Mouse (Mus musculus): ENCODE measurements around the gene Tfb2m. TPM values are rescaled to one million over a fixed set of nuclear protein-coding genes. Genes with fewer than 3 reads are reported as not detected.
A peak's percentile ranks its signal among the peaks of the same experiment; 100 is the strongest.

Gene Tfb2m
- total RNA-seq (2021) = 10 to 100 TPM; 22.3 to 27.0 TPM
- long read RNA-seq, experiment 1, transcript Tfb2m-201 (8 exons, 2,449 nt) = major isoform, 16 of 24 reads
- long read RNA-seq, experiment 1, partial matches to known transcripts = 1 of 24 reads
- long read RNA-seq, experiment 1, other reads (novel, unspliced or antisense) = 7 of 24 reads
- long read RNA-seq, experiment 2, transcript Tfb2m-201 (8 exons, 2,449 nt) = major isoform, 17 of 25 reads
- long read RNA-seq, experiment 2, partial matches to known transcripts = 1 of 25 reads
- long read RNA-seq, experiment 2, other reads (novel, unspliced or antisense) = 7 of 25 reads

DNA sequence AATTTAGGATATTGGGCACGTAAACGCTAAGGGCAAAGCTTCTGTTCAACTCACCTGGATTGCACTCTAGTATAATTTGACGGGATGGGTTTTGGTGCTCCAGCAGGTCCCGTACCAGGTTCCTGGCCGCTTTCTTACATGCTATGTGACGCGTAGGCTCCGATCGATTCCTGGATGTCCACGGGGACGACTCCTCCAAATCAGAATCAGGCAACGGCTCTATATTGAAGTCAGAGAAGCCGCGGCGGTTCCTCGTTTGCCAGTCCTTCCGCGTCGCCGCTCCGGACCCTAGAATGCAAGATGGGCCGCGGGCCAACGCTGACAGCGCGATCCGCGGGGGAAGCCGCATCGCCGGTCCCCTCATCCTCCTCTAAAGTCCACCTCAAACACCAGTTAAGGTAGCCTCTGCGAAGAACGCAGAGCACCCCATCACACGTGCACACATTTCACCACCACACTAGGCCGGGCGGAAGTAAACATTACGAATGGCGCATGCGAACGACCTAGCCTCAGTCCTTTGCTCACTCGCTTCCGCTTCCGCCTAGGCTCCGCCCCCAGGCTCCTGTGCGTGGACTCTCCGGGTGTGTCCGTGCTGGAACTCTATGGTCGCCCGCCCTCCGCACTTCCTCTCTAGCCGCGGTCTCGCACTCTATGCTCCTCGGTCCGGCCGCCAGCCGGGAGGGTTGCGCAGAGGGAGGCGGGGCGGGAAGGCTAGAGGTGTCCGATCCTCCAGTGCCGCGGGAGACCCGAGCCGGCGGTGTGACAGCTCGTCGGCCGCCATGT, at the start of gene Tfb2m, which contains the start of gene Cnst:
TSS of gene Tfb2m (minus strand) at position 500 of the 783 bp plus-strand sequence.
TSS of gene Cnst (plus strand) at position 603 of the 783 bp plus-strand sequence.
- intact Hi-C loops (cut with DNase I) = loop anchor here (5.0 kb wide), 1 partner anchor 46 kb away; no protein-coding TSS in a partner anchor
- peak; percentile 97 to 98 for DNase-seq (ENCODE audit: low spot score in 2 of 2)

DNA sequence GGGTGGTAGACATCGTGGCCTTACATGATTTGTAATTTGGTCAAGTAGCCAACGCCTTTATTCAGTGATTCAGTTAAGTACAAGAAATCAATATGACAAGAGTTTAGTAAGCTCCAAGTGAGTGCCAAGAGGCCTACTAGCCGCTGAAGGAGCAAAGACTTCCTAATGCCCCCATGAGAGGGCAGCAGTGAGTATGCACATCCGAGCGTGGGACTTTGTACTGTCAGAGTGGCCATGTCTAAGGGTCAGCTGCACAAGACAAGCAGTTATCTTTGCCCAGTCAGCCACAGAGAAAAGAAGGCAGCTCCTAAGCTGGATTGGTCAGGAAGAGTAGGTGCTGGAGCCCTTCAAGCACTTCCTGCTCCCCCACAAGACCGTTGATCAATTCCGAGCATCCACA, 46.9 kb upstream of the Tfb2m start:
- intact Hi-C loops (cut with DNase I) = loop anchor here (5.0 kb wide), 1 partner anchor 46 kb away; the partner anchor contains the start of genes Cnst and Tfb2m
- DNase-seq (ENCODE audit: low spot score in 2 of 2) = no peak

DNA sequence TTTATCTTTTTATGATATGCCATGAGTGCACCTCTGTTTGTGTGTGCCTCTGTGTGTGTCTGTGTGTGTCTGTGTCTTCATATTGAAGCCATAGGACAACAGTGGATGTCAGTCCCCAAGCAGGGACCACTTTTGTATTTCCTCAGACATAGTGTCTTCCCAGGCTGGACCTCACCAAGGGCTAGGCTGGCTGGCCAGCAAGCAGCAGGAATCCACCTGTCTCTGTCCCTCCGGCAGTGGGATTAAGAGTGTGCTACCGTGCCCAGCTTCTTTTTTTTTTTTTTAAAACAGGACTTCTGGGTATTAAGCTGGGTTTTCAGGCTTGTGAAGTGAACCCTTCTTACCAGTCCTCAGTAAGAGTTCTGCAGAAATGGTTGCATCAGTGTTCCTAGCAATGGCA, 46.1 kb upstream of the Tfb2m start:
- no peak for DNase-seq (ENCODE audit: low spot score in 2 of 2)
- intact Hi-C loops (cut with DNase I) = loop anchor here (5.0 kb wide), 1 partner anchor 45 kb away; the partner anchor contains the start of genes Cnst and Tfb2m

DNA sequence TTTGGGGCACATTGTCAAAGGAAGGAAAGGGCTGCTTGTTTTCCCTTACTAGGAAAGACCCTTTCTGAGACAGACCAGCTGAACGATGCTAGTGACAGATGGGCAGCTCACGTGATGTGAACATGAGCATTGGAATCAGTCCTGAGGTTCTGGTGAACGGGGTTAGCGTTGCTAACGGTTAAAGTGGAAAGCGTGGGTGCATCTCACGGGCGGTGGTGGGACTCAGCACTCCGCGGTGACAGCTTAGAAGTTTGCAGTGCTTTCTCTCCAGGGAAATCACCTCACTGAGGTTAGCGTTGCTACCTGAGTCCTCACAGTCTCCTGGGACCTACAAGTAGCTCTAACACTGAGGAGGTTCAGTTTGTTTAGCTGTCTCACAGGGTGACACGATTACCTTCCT, 45.6 kb upstream of the Tfb2m start:
- intact Hi-C loops (cut with DNase I) = loop anchor here (5.0 kb wide), 1 partner anchor 44 kb away; the partner anchor contains the start of genes Cnst and Tfb2m
- peak; percentile 41 to 69 for DNase-seq (ENCODE audit: low spot score in 2 of 2)

DNA sequence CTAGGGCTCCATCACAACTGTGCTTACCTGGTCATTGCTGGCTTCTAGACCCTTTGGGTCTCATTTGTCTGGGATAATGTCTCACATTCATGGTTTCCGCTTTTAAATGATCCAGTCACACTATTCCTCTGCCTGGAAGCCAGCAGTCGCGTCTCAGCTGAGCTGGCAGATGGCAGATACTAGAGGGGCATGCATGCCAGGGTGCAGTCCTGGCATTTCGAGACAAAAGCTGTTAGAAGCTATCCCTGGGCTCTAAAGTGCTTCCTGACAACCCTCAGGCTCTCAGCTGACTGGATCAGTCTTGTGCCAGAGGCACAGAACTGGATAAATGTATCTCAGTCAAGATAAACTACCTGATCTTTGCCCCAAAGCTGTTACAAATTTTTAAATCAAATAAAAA, 42.2 kb upstream of the Tfb2m start:
- no peak for DNase-seq (ENCODE audit: low spot score in 2 of 2)
- intact Hi-C loops (cut with DNase I) = no loop called here

DNA sequence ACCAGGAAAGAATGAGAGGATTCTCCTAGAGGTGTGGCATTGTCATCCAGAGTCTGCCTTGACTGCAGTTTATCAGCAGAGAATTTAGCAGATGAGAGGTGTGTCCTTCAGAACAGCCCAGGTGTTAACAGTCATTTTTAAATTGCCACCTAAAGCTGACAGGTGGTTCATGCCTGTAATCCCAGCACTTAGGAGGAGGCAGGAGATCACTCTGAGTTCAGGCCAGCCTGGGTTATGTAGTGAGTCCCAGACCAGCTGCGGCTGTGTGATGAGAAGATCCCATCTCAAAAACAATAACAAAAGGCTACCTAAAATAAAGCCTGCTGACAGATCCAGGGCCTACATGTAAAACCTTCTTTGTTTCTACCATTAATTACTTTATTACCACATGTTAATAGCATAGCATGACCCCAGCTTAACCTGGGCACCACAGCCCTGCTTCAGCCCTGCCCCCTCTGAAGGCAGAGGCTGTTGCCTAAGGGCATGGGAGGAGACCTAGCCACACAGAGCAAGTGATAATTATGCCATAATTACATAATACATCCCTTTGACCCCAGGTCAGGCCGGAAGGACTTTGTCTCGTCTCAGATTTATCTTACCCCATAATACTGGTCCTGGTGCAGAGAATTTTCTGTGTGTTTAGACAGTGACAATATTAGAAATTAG, 40.5 kb upstream of the Tfb2m start:
- DNase-seq (ENCODE audit: low spot score in 2 of 2) = no peak
- intact Hi-C loops (cut with DNase I) = no loop called here

DNA sequence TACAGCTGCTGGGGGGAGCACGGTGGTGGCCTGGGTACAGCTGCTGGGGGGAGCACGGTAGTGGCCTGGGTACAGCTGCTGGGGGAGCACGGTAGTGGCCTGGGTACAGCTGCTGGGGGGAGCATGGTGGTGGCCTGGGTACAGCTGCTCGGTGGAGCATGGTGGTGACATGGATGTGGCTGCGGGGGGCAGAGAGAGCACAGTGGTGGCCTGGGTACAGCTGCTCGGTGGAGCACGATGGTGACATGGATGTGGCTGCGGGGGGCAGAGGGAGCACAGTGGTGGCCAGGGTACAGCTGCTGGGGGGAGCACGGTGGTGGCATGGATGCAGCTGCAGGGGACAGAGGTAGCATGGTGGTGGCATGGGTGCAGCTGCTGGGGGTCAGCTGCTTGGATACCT, 39.6 kb upstream of the Tfb2m start:
- intact Hi-C loops (cut with DNase I) = no loop called here

DNA sequence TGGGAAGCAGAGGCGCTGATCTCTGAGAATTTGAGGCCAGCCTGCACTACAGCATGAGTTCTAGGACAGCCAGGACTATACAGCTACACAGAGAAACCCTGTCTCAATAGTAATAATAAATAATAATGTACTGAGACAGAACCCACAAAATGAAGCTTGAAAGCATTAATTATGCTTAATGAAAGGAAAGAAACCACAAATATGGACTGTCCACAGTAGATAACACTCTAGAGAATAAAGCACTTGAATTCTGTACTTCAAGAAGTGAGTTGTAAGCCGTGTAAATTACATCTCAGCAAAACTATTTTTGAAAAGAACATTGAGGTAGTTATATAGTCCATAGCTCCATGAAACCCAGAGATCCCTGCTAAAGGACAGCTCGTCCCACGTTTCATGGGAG, 38.2 kb upstream of the Tfb2m start:
- intact Hi-C loops (cut with DNase I) = no loop called here
- DNase-seq (ENCODE audit: low spot score in 2 of 2) = no peak

More for the DNA sequence above, 39.6 kb upstream of the Tfb2m start:
- no peak for DNase-seq (ENCODE audit: low spot score in 2 of 2)

DNA sequence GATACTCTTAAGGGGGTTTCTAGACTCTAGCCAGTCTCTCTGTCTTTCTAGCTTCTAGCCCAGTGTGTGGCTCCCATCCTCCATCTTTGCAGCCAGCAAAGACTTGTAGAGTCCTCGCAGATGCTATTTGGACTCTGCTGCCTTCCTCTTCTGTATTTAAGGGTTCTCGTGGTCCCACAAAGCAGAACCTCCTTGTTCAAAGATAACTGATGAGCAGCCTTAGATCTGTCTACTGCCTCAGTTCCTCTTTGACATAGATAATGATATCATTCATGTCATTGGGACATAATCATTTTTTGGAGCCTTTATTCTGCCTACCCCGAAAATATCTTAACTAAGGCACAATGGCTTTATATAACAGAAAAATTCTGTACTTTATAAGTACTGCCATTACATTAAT, 37.0 kb upstream of the Tfb2m start:
- intact Hi-C loops (cut with DNase I) = no loop called here
- no peak for DNase-seq (ENCODE audit: low spot score in 2 of 2)

DNA sequence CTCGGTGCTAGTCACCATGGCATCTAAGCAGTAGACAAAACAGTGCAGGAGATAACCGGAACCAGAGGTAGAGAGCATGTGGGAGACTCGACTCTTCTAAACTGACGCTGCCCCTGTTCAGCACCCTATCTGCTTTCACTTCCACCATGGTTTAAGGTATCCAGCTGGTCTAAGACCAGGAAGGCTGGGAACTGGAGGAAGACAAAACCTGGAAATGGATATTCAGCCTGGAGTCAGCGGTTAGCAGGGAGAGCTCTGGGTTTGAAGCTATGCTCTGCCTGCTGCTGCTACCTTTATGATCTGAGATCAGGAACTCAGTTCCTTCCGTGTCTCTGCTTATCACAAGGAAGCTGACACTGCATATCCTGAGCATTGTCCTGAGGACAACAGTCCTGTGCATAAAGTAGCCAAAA, 36.0 kb upstream of the Tfb2m start:
- intact Hi-C loops (cut with DNase I) = no loop called here
- DNase-seq (ENCODE audit: low spot score in 2 of 2) = no peak

DNA sequence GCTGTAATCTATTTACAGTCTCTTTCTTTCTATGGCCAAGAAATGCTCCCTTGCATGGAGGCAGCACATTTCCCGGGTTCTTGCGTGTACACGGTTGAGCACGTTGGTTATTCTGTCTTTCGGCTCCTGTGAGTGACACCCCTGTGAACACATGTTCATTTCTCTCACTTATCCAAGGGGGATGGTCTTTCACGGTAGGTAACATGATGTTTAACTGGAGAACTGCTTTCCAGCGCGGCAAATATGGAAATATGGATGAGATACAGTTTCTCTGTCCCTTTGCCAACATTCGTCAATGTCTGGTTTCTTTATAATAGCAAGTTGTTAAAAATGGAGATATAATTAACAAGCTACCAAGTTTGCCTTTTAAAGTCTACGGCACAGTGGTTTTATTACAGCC, 35.4 kb upstream of the Tfb2m start:
- intact Hi-C loops (cut with DNase I) = no loop called here

DNA sequence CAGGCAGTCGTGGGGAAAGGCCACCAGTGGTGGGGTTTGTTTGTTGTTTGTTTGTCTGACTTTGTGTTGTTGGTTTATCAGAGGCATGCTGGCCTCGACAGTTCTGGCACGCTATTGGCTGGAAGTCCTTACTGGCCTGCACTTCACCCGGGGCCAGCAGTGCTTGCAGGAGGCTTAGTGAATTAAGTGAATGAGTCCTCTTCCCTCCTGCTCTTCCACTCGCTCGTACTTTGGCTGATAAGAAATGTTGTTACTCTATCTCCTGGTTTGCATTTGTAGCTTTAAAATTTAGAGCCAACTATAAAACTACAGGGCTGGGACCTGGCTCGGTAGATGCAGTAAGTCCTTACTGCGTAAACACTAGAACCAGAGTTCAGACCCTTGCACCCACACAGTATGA, 34.1 kb upstream of the Tfb2m start:
- DNase-seq (ENCODE audit: low spot score in 2 of 2) = no peak
- intact Hi-C loops (cut with DNase I) = no loop called here

More for the DNA sequence above, 35.4 kb upstream of the Tfb2m start:
- no peak for DNase-seq (ENCODE audit: low spot score in 2 of 2)

DNA sequence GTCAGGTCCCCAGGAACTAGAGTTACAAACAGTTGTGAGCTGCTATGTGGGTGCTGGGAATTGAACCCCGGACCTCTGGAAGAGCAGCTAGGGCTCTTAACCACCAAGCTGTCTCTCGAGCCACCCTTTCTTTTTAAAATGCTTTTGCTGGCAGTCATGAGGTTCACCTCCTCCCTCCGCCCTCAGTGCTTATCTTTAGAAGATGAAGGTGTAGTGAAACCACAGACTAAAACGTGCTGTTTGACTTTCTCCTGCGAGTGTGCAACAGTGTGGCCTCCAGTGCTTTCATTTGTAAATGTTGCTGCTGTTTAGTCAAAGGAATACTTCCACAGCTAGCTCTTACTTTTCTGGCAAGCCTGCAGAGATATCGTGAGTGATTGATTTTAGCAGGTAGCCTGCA, 32.6 kb upstream of the Tfb2m start:
- DNase-seq (ENCODE audit: low spot score in 2 of 2) = no peak
- intact Hi-C loops (cut with DNase I) = no loop called here

DNA sequence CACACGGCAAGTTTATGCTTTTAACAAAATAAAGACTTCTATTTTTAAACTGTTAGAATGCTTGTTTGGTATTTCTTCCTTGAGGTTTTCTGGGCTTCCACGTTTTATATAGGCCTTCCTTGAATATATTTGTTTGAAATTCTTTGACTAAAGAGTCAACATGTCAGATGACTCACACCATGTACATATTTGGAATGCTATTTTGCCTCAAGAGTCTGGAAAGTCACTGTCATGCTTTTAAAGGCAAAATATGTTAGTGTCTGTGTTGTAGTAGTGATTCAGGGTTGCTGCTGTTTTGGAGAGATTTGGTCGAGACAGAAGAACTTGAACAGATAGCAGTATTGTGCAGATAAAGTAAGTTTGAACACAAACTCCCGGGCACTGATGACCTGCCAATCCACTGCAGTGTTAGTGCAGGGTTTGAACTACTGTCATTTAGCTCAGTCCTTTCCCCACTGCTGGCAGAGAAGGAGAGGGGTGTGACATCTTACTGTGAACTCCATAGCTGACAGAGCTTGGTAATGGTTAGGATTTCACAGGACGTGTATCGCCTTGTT, 27.7 kb upstream of the Tfb2m start:
- intact Hi-C loops (cut with DNase I) = no loop called here
- DNase-seq (ENCODE audit: low spot score in 2 of 2) = no peak

DNA sequence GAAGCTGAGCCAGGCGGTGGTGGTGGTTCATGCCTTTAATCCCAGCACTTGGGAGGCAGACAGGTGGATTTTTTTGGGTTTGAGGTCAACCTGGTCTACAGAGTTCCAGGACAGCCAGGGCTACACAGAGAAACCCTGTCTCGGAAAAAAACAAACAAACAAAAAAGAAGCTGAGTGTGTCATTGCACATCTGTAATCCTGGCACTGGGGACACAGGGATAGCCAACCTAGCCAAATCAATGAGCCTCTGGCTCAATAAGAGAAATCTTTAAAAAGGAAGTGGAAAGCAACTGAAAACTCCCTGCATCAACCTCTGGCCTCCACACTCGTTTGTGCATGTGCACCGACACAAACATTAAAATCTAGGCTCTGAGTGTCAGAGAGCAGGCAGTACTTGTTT, 25.6 kb upstream of the Tfb2m start:
- intact Hi-C loops (cut with DNase I) = no loop called here

DNA sequence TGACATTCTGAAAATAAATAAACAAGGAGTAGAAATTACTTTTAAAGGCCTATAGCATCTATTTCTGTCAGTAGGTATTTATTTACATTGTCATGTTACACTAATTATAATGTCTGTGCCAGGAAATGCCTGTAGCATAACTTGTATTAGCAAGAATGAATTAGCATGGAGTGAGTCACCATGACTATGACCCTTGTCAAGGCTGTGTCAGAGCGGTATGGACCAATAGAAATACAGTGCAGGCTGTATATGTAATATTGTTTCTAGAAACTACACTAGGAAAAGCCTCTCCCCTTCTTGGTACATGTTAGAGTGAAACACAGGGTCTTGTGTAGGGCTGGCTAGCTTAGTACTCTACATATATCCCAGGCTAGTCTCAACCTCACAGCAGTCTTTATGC, 24.4 kb upstream of the Tfb2m start:
- no peak for DNase-seq (ENCODE audit: low spot score in 2 of 2)
- intact Hi-C loops (cut with DNase I) = no loop called here

More for the DNA sequence above, 25.6 kb upstream of the Tfb2m start:
- DNase-seq (ENCODE audit: low spot score in 2 of 2) = no peak

DNA sequence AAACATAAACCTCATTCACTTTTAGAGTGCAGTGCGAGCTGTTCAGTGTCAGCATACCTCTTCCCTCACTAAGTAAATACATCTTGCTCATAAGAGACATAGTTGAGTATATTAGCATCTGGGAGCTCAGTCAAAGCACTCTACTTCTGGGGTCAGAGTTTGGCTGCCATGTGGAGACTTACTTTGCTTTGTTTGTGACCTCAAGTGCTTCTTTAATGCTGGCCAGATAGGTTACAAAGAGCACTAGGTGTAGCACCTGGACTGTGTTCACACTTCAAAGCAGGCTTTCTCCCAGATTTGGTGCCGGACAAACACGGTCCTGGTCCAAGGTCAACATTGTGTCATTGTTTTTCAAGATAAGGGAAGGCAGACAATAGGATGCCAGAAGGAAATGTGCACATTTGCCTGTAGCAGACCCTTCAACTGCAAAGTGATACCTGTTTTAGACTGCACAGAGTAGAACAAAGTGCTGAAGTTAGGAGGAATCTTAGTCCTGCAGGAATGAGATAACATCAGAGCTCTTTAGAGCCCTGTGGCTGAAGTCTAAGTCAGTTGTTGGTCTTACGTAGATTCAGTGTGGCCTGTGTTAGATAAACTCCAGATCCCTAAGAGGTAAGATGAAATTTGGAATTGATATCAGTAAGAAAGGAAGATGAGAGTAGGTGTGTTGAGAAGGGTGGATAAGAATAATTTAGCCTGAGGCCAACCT, 22.8 kb upstream of the Tfb2m start:
- no peak for DNase-seq (ENCODE audit: low spot score in 2 of 2)
- intact Hi-C loops (cut with DNase I) = no loop called here

DNA sequence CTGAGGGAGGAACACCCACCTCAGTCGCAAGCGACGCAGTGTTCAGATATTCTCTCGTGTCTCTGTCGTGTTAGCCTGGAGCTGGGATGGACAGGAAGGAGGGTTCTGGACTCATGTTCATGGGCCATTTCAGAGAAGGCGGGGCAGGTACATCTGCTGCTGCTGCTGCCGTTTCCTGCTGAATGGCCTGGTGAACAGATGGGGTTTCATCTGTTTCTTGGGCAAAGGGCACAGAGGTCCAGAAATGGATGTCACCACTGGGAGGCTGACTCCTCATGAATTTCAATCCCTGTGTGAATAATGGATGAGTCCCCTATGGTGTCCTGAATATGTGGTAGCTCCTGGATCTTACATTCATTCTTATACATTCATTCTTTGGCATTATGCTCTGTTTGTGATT, 21.5 kb upstream of the Tfb2m start:
- DNase-seq (ENCODE audit: low spot score in 2 of 2) = no peak
- intact Hi-C loops (cut with DNase I) = no loop called here

DNA sequence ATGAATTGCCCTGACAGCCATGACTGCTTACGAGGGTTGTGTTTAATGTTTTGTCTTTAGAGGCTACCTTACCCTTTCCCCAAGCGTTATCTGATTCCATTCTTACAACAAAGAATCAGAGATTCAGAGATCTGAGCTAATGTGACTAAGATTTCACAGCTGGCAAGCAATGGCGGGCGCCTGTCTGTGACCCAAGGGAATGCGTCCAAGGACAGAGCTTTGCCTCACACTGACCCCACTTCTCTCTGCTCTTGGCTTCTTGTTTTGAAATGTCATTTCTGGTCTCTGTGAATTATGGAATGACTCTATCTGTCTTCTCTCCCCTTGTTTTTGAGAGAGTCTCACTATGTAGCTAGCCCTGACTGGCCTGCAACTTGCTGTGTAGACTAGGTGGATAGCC, 17.9 kb upstream of the Tfb2m start:
- intact Hi-C loops (cut with DNase I) = no loop called here
- no peak for DNase-seq (ENCODE audit: low spot score in 2 of 2)

All from left cerebral cortex, postnatal 14 days (tissue).